Mouse (Mus musculus): ENCODE results near the gene Traf3. TPM values are rescaled to one million over a fixed set of nuclear protein-coding genes. Genes with fewer than 3 reads are reported as not detected.

Gene Traf3
- polyA plus RNA-seq, 1 experiment = 20.2 TPM

GRCm38 (mm10) chr12:111274447-111275149 is 108.4 kb downstream of the Traf3 start:
- TF ChIP-seq POLR2A (IDR thresholded peaks at IDR 0.05; ENCODE audit: borderline replicate concordance, extremely low read depth, low read depth, low read length) = no peak
- no peak for TF ChIP-seq CTCF (IDR thresholded peaks at IDR 0.05; ENCODE audit: insufficient read depth, low read length)
- no peak for DNase-seq
- Histone ChIP-seq H3K4me1 (ENCODE audit: control insufficient read depth, insufficient read depth, low read length) (peaks cover 10% of the 10 kb centered on the region), H3K4me3 (replicated peaks; ENCODE audit: extremely low read depth, low read depth, low read length) (no peak overlapping the region)
- WGBS = 3% methylated on average over 80 of the region's 80 CpGs

- Histone ChIP-seq H3K4me1 (ENCODE audit: control insufficient read depth, insufficient read depth, low read length) (peaks cover 10% of the 10 kb centered on the region), H3K4me3 (replicated peaks; ENCODE audit: extremely low read depth, low read depth, low read length) (no peak overlapping the region)
- no peak for DNase-seq
- WGBS = 1% methylated on average over 58 of the region's 58 CpGs
- TF ChIP-seq POLR2A (IDR thresholded peaks at IDR 0.05; ENCODE audit: borderline replicate concordance, extremely low read depth, low read depth, low read length) (no peak), CTCF (IDR thresholded peaks at IDR 0.05; ENCODE audit: insufficient read depth, low read length) (no peak)
Measured at GRCm38 (mm10) chr12:111275150-111275841, 109.1 kb downstream of the Traf3 start.

GRCm38 (mm10) chr12:111276371-111276770 is 110.2 kb downstream of the Traf3 start:
- Histone ChIP-seq H3K4me1 (ENCODE audit: control insufficient read depth, insufficient read depth, low read length) (peaks cover 10% of the 10 kb centered on the region), H3K4me3 (replicated peaks; ENCODE audit: extremely low read depth, low read depth, low read length) (no peak overlapping the region)
- WGBS = 44% methylated on average over 6 of the region's 6 CpGs
- TF ChIP-seq POLR2A (IDR thresholded peaks at IDR 0.05; ENCODE audit: borderline replicate concordance, extremely low read depth, low read depth, low read length) (no peak), CTCF (IDR thresholded peaks at IDR 0.05; ENCODE audit: insufficient read depth, low read length) (no peak)
- DNase-seq = no peak

- DNase-seq = no peak
- WGBS = 89% methylated on average over 4 of the region's 4 CpGs
- H3K4me1 ChIP-seq (ENCODE audit: control insufficient read depth, insufficient read depth, low read length) = no peaks in the 10 kb centered on the region
- no peak for TF ChIP-seq CTCF (IDR thresholded peaks at IDR 0.05; ENCODE audit: insufficient read depth, low read length)
- no peak overlapping the region for H3K4me3 ChIP-seq (replicated peaks; ENCODE audit: extremely low read depth, low read depth, low read length)
Measured at GRCm38 (mm10) chr12:111283573-111283972, 117.4 kb downstream of the Traf3 start.

- TF ChIP-seq CTCF (IDR thresholded peaks at IDR 0.05; ENCODE audit: insufficient read depth, low read length) = no peak
- Histone ChIP-seq H3K4me3 (replicated peaks; ENCODE audit: extremely low read depth, low read depth, low read length) (no peak overlapping the region), H3K4me1 (ENCODE audit: control insufficient read depth, insufficient read depth, low read length) (no peaks in the 10 kb centered on the region)
- no peak for DNase-seq
- 32% methylated on average over 10 of the region's 10 CpGs for WGBS
Measured at GRCm38 (mm10) chr12:111284532-111284931, 118.4 kb downstream of the Traf3 start.

GRCm38 (mm10) chr12:111293025-111293424 is 126.9 kb downstream of the Traf3 start:
- TF ChIP-seq CTCF (IDR thresholded peaks at IDR 0.05; ENCODE audit: insufficient read depth, low read length) = no peak
- no peak for TF ChIP-seq POLR2A (IDR thresholded peaks at IDR 0.05; ENCODE audit: borderline replicate concordance, extremely low read depth, low read depth, low read length)
- 86% methylated on average over 12 of the region's 12 CpGs for WGBS
- DNase-seq = no peak
- H3K4me1 ChIP-seq (ENCODE audit: control insufficient read depth, insufficient read depth, low read length) = no peaks in the 10 kb centered on the region
- H3K4me3 ChIP-seq (replicated peaks; ENCODE audit: extremely low read depth, low read depth, low read length) = no peak overlapping the region

GRCm38 (mm10) chr12:111301322-111302017 is 135.3 kb downstream of the Traf3 start:
- 89% methylated on average over 27 of the region's 27 CpGs for WGBS
- no peak overlapping the region for H3K4me3 ChIP-seq (replicated peaks; ENCODE audit: extremely low read depth, low read depth, low read length)
- TF ChIP-seq CTCF (IDR thresholded peaks at IDR 0.05; ENCODE audit: insufficient read depth, low read length) (no peak), POLR2A (IDR thresholded peaks at IDR 0.05; ENCODE audit: borderline replicate concordance, extremely low read depth, low read depth, low read length) (no peak)
- no peaks in the 10 kb centered on the region for H3K4me1 ChIP-seq (ENCODE audit: control insufficient read depth, insufficient read depth, low read length)
- no peak for DNase-seq

GRCm38 (mm10) chr12:111302018-111302345 is 135.8 kb downstream of the Traf3 start:
- TF ChIP-seq CTCF (IDR thresholded peaks at IDR 0.05; ENCODE audit: insufficient read depth, low read length) (no peak), POLR2A (IDR thresholded peaks at IDR 0.05; ENCODE audit: borderline replicate concordance, extremely low read depth, low read depth, low read length) (no peak)
- H3K4me1 ChIP-seq (ENCODE audit: control insufficient read depth, insufficient read depth, low read length) = no peaks in the 10 kb centered on the region
- 79% methylated on average over 14 of the region's 14 CpGs for WGBS
- DNase-seq = no peak
- no peak overlapping the region for H3K4me3 ChIP-seq (replicated peaks; ENCODE audit: extremely low read depth, low read depth, low read length)

GRCm38 (mm10) chr12:111303702-111304337 is 137.7 kb downstream of the Traf3 start:
- DNase-seq = no peak
- Histone ChIP-seq H3K4me3 (replicated peaks; ENCODE audit: extremely low read depth, low read depth, low read length) (no peak overlapping the region), H3K4me1 (ENCODE audit: control insufficient read depth, insufficient read depth, low read length) (no peaks in the 10 kb centered on the region)
- TF ChIP-seq CTCF (IDR thresholded peaks at IDR 0.05; ENCODE audit: insufficient read depth, low read length) = no peak
- TF ChIP-seq POLR2A (IDR thresholded peaks at IDR 0.05; ENCODE audit: borderline replicate concordance, extremely low read depth, low read depth, low read length) = no peak
- WGBS = 93% methylated on average over 8 of the region's 8 CpGs

Data from lung, adult 2 months (tissue).